Mouse (Mus musculus): ENCODE measurements around the gene Ly6g5c.

GRCm38 (mm10) chr17:35077786-35078233, 30.3 kb upstream of the Ly6g5c start, which contains the start of gene Ly6g6d:
- TF ChIP-seq GATA1 (IDR thresholded peaks at IDR 0.05; ENCODE audit: low read length) (no peak), TAL1 (IDR thresholded peaks at IDR 0.05; ENCODE audit: low read length) (no peak)
